ENCODE assay signal across 8 mouse cellular contexts in the genomic region with DNA sequence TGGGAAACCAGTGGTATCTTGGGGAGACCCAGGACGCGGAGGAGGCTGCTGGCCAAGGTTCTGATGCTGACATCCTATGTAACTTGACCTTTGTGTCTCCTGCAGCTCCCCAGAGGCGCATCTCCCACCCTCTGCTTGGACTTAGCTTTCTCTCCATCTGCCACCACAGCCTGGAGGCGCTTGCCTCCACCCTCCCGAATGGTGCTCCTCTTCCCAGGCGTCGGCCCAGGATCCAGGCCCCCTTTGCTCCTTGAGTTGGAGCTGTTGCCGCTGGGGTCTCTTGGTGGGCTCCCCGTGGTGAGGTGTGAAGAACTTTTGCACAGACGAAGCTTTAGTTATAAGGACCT. TPM values are rescaled to one million over a fixed set of nuclear protein-coding genes. Genes with fewer than 3 reads are reported as not detected.
DNase-seq lines count a peak whose midpoint lies in the region; ATAC-seq and TF ChIP-seq lines count a peak whose summit lies in the region.

No protein-coding gene starts in this region.

- intact Hi-C loops in heart, postnatal 36 days (cut with DNase I), result no loop called here

- H3K36me3 ChIP-seq in heart, embryonic 16.5 days (ENCODE audit: control insufficient read depth, insufficient read depth), result peaks cover 18% of the 10 kb centered on the region
- H3K36me3 ChIP-seq in forebrain, embryonic 16.5 days (ENCODE audit: control insufficient read depth, insufficient read depth), result peaks cover 13% of the 10 kb centered on the region
- peaks cover 62% of the 10 kb centered on the region for H3K36me3 ChIP-seq in midbrain, embryonic 10.5 days

- DNase-seq in heart, postnatal 36 days, result no peak
- DNase-seq in midbrain, embryonic 10.5 days (ENCODE audit: low spot score), result no peak
- DNase-seq in adrenal gland, postnatal 25 days, result no peak
- DNase-seq in urinary bladder, postnatal 4 days (ENCODE audit: low spot score in 2 of 2), result no peak
- DNase-seq in lung, adult 18-20 months, result no peak

- H3K4me3 ChIP-seq in heart, embryonic 16.5 days (ENCODE audit: low read length), result peak overlapping the region; percentile 65
- H3K4me3 ChIP-seq in bone marrow macrophage, adult 2 months (ENCODE audit: insufficient read depth, low read length), result peak overlapping the region; percentile 91
- H3K4me3 ChIP-seq in forebrain, embryonic 16.5 days (replicated peaks; ENCODE audit: low read length), result peak overlapping the region; percentile 92
- peak overlapping the region; percentile 77 for H3K4me3 ChIP-seq in midbrain, embryonic 10.5 days

- TF ChIP-seq CTCF in bone marrow macrophage, adult 2 months (IDR thresholded peaks at IDR 0.05; ENCODE audit: low read depth, low read length), result no peak

- peak overlapping the region; percentile 77 for H3K4me2 ChIP-seq in heart, embryonic 16.5 days (ENCODE audit: low read depth, low read length)
- H3K4me2 ChIP-seq in forebrain, embryonic 16.5 days (ENCODE audit: low read length), result peak overlapping the region; percentile 95

- 11% methylated on average over 10 of the region's 10 CpGs for WGBS in heart, embryonic 16.5 days
- 16% methylated on average over 10 of the region's 10 CpGs for WGBS in forebrain, embryonic 16.5 days
- 26% methylated on average over 10 of the region's 10 CpGs for WGBS in midbrain, embryonic 10.5 days

- peak overlapping the region; percentile 83 for H3K9ac ChIP-seq in heart, embryonic 16.5 days (ENCODE audit: low read length)
- peak overlapping the region; percentile 80 for H3K9ac ChIP-seq in forebrain, embryonic 16.5 days (replicated peaks; ENCODE audit: low read depth, low read length)

- no peaks in the 10 kb centered on the region for H3K27me3 ChIP-seq in heart, embryonic 16.5 days (ENCODE audit: control insufficient read depth, insufficient read depth, low read length)
- no peaks in the 10 kb centered on the region for H3K27me3 ChIP-seq in forebrain, embryonic 16.5 days (replicated peaks; ENCODE audit: control insufficient read depth, insufficient read depth, low read length)
- no peaks in the 10 kb centered on the region for H3K27me3 ChIP-seq in midbrain, embryonic 10.5 days (ENCODE audit: low read depth, poor library complexity, severe bottlenecking)

- peaks cover 4% of the 10 kb centered on the region for H3K9me3 ChIP-seq in heart, embryonic 16.5 days (replicated peaks; ENCODE audit: control insufficient read depth, low read length)
- no peaks in the 10 kb centered on the region for H3K9me3 ChIP-seq in forebrain, embryonic 16.5 days (ENCODE audit: control insufficient read depth, low read length)
- no peaks in the 10 kb centered on the region for H3K9me3 ChIP-seq in midbrain, embryonic 10.5 days (replicated peaks)

- ATAC-seq in heart, embryonic 16.5 days (replicated peaks; ENCODE audit: extremely low read depth, insufficient read depth, low FRiP score), result no peak
- peak; percentile 4; the same call in 1 of the 2 replicates for ATAC-seq in forebrain, embryonic 16.5 days

- H3K4me1 ChIP-seq in heart, embryonic 16.5 days (ENCODE audit: control insufficient read depth, insufficient read depth, low read length), result peaks cover 38% of the 10 kb centered on the region
- peaks cover 22% of the 10 kb centered on the region for H3K4me1 ChIP-seq in bone marrow macrophage, adult 2 months (ENCODE audit: control insufficient read depth, insufficient read depth, low read length)
- H3K4me1 ChIP-seq in forebrain, embryonic 16.5 days (replicated peaks; ENCODE audit: control insufficient read depth, insufficient read depth, low read length), result peaks cover 34% of the 10 kb centered on the region
- peaks cover 32% of the 10 kb centered on the region for H3K4me1 ChIP-seq in midbrain, embryonic 10.5 days

- no peak for TF ChIP-seq POLR2A in bone marrow macrophage, adult 2 months (IDR thresholded peaks at IDR 0.05; ENCODE audit: borderline replicate concordance, low read depth, low read length)

- peak overlapping the region; percentile 77 for H3K27ac ChIP-seq in heart, embryonic 16.5 days (ENCODE audit: low read length)
- H3K27ac ChIP-seq in bone marrow macrophage, adult 2 months (ENCODE audit: insufficient read depth, low read depth, low read length), result peak overlapping the region; percentile 69
- H3K27ac ChIP-seq in forebrain, embryonic 16.5 days (ENCODE audit: low read length), result no peak overlapping the region
- peak overlapping the region; percentile 96 for H3K27ac ChIP-seq in midbrain, embryonic 10.5 days (replicated peaks)

RNA-seq across cellular contexts. Expression of a gene that starts 0.6 kb away (rescaled TPM):
- polyA plus RNA-seq in heart, embryonic 16.5 days (2015; fragmentation: Nextera tagmentation; extraction: Ambion mirVana), result 32.0 and 32.5 TPM in 2 replicates
- 10 to 100 TPM; 34.5 to 35.5 TPM for total RNA-seq in heart, postnatal 36 days (2021)
- 17.3 and 19.2 TPM in 2 replicates for polyA plus RNA-seq in bone marrow macrophage, adult 2 months (2012; ENCODE audit: insufficient read depth, insufficient read length, missing spikeins)
- polyA plus RNA-seq in forebrain, embryonic 16.5 days (2015; fragmentation: Nextera tagmentation; extraction: Ambion mirVana), result 56.6 and 56.9 TPM in 2 replicates
- 46.3 and 53.4 TPM in 2 replicates for polyA plus RNA-seq in midbrain, embryonic 10.5 days (2016; fragmentation: Nextera tagmentation; extraction: Ambion mirVana)
- 41.7 and 64.5 TPM in 2 replicates for total RNA-seq in adrenal gland, postnatal 25 days (2021)

RNA-seq across cellular contexts. Expression of a gene that starts 1.0 kb away (rescaled TPM):
- polyA plus RNA-seq in heart, embryonic 16.5 days (2015; fragmentation: Nextera tagmentation; extraction: Ambion mirVana), result 38.8 and 40.5 TPM in 2 replicates
- total RNA-seq in heart, postnatal 36 days (2021), result 10 to 100 TPM; 36.4 to 40.8 TPM
- polyA plus RNA-seq in bone marrow macrophage, adult 2 months (2012; ENCODE audit: insufficient read depth, insufficient read length, missing spikeins), result 14.2 TPM in 2 replicates
- 39.8 and 43.1 TPM in 2 replicates for polyA plus RNA-seq in forebrain, embryonic 16.5 days (2015; fragmentation: Nextera tagmentation; extraction: Ambion mirVana)
- polyA plus RNA-seq in midbrain, embryonic 10.5 days (2016; fragmentation: Nextera tagmentation; extraction: Ambion mirVana), result 25.1 and 29.2 TPM in 2 replicates
- total RNA-seq in adrenal gland, postnatal 25 days (2021), result 53.1 and 53.4 TPM in 2 replicates

RNA-seq across cellular contexts. Expression of a gene that starts 24.3 kb away (rescaled TPM):
- 15.0 and 16.6 TPM in 2 replicates for polyA plus RNA-seq in heart, embryonic 16.5 days (2015; fragmentation: Nextera tagmentation; extraction: Ambion mirVana)
- 1 to 10 TPM; 3.1 to 4.0 TPM for total RNA-seq in heart, postnatal 36 days (2021)
- 12.1 and 13.5 TPM in 2 replicates for polyA plus RNA-seq in bone marrow macrophage, adult 2 months (2012; ENCODE audit: insufficient read depth, insufficient read length, missing spikeins)
- polyA plus RNA-seq in forebrain, embryonic 16.5 days (2015; fragmentation: Nextera tagmentation; extraction: Ambion mirVana), result 30.8 and 42.9 TPM in 2 replicates
- 25.9 and 26.8 TPM in 2 replicates for polyA plus RNA-seq in midbrain, embryonic 10.5 days (2016; fragmentation: Nextera tagmentation; extraction: Ambion mirVana)
- total RNA-seq in adrenal gland, postnatal 25 days (2021), result 14.4 and 17.3 TPM in 2 replicates

RNA-seq across cellular contexts. Expression of a gene that starts 47.7 kb away (rescaled TPM):
- 1.4 TPM in 1 of 2 replicates, not detected in the other for polyA plus RNA-seq in heart, embryonic 16.5 days (2015; fragmentation: Nextera tagmentation; extraction: Ambion mirVana)
- total RNA-seq in heart, postnatal 36 days (2021), result not detected
- polyA plus RNA-seq in bone marrow macrophage, adult 2 months (2012; ENCODE audit: insufficient read depth, insufficient read length, missing spikeins), result not detected in 2 replicates
- not detected in 2 replicates for polyA plus RNA-seq in forebrain, embryonic 16.5 days (2015; fragmentation: Nextera tagmentation; extraction: Ambion mirVana)
- polyA plus RNA-seq in midbrain, embryonic 10.5 days (2016; fragmentation: Nextera tagmentation; extraction: Ambion mirVana), result not detected in 2 replicates
- total RNA-seq in adrenal gland, postnatal 25 days (2021), result not detected in 2 replicates

RNA-seq across cellular contexts. Expression of a gene that starts 56.5 kb away (rescaled TPM):
- 0.08 TPM in 1 of 2 replicates, not detected in the other for polyA plus RNA-seq in heart, embryonic 16.5 days (2015; fragmentation: Nextera tagmentation; extraction: Ambion mirVana)
- not detected for total RNA-seq in heart, postnatal 36 days (2021)
- not detected in 2 replicates for polyA plus RNA-seq in bone marrow macrophage, adult 2 months (2012; ENCODE audit: insufficient read depth, insufficient read length, missing spikeins)
- polyA plus RNA-seq in forebrain, embryonic 16.5 days (2015; fragmentation: Nextera tagmentation; extraction: Ambion mirVana), result not detected in 2 replicates
- not detected in 2 replicates for polyA plus RNA-seq in midbrain, embryonic 10.5 days (2016; fragmentation: Nextera tagmentation; extraction: Ambion mirVana)
- not detected in 2 replicates for total RNA-seq in adrenal gland, postnatal 25 days (2021)
